Mouse (Mus musculus): Measurements from ENCODE around the gene Mrpl55. TPM values are rescaled to one million over a fixed set of nuclear protein-coding genes. Genes with fewer than 3 reads are reported as not detected.

Gene Mrpl55
- polyA plus RNA-seq, 2 experiments: 38.8 to 85.2 TPM

DNA sequence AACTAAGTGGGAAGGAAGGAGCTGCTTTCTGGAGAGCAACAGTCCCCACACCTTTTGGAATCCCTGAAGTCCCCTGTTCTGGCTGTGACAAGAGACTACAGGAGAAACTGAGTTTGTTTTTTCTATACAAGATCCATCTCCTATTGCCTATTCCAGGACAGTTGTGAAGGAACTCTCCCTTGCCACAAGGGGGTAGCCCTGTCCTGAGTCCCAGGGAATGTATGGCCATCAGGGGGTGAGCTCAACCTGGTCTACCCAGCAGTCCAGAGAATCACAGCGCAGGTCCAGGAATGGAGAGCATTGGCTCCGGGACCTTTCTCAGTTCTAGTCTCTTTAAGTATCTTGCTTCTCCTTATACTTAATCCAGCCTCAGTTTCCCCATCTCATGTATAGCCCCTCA is 30.5 kb downstream of the Mrpl55 start:
- Histone ChIP-seq H3K36me3 (ENCODE audit: control insufficient read depth, insufficient read depth, low read length) (no peaks in the 10 kb centered on the region), H3K27me3 (ENCODE audit: control insufficient read depth, insufficient read depth, low read length) (no peaks in the 10 kb centered on the region), H3K9me3 (ENCODE audit: control insufficient read depth, low read length) (no peaks in the 10 kb centered on the region), H3K4me3 (replicated peaks; ENCODE audit: low read length) (no peak overlapping the region), H3K4me1 (ENCODE audit: control insufficient read depth, insufficient read depth, low read length) (peaks cover 3% of the 10 kb centered on the region; the same call in 1 of the 2 replicates), H3K27ac (replicated peaks; ENCODE audit: low read depth, low read length) (no peak overlapping the region), H3K9ac (ENCODE audit: low read depth, low read length, severe bottlenecking) (no peak overlapping the region), H3K4me2 (replicated peaks; ENCODE audit: low read depth, low read length, severe bottlenecking) (no peak overlapping the region)
- ATAC-seq (ENCODE audit: low FRiP score, low read depth): no peak
- DNase-seq (ENCODE audit: low spot score): no peak
- no peak for TF ChIP-seq POLR2A (IDR thresholded peaks at IDR 0.05; ENCODE audit: borderline replicate concordance, extremely low read depth, insufficient read depth, insufficient read length)
- 80% methylated on average over 2 of the region's 2 CpGs for WGBS

DNA sequence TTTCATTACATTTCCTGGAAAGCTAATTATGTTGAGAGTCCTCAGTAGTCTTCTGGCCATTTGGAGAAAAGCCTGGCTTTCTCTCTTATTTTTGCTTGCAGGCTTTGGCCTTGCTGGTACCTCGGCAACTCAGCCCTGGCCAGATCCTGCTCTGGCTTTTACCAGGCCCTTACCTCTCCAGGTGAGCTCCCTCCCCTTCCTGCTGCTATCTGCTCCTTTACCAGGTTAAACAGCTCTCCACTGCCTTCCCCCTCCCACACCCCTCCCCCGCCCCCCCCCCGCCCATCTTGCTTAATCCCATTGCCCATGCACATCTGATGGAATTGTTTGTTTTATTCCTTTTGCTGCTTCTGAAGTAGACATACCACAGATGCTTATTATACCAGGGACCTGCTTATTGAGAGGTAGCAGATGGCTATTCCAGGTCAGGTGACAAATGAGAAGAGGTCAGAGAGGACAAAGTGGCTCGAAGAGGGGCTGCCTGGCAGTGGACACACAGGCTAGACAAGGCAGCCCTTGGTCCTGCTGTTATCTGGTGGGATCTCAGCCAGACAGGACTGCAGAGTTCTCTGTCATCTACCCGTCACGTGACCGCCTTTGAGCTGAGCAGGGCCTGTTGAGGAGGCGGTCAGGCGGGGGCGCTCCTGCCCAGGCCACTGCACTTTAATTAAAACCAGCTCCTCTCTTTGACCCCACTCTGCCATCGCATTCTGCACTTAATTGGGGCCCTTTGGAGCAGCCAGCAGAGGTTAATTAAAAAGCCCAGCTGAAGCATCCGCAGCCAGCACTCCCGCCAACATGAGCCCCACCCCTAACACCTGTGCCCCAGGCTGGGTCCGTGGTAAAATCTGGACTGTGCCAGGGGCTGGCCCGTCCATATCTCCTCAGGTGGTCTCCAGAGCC is 36.5 kb downstream of the Mrpl55 start:
- no peak for TF ChIP-seq POLR2A (IDR thresholded peaks at IDR 0.05; ENCODE audit: borderline replicate concordance, extremely low read depth, insufficient read depth, insufficient read length)
- H3K4me3 ChIP-seq (replicated peaks; ENCODE audit: low read length): no peak overlapping the region
- no peaks in the 10 kb centered on the region for H3K36me3 ChIP-seq (ENCODE audit: control insufficient read depth, insufficient read depth, low read length)
- H3K27me3 ChIP-seq (ENCODE audit: control insufficient read depth, insufficient read depth, low read length): no peaks in the 10 kb centered on the region
- no peak for ATAC-seq (ENCODE audit: low FRiP score, low read depth)
- H3K4me1 ChIP-seq (ENCODE audit: control insufficient read depth, insufficient read depth, low read length): peaks cover 6% of the 10 kb centered on the region
- no peak overlapping the region for H3K27ac ChIP-seq (replicated peaks; ENCODE audit: low read depth, low read length)
- H3K9me3 ChIP-seq (ENCODE audit: control insufficient read depth, low read length): no peaks in the 10 kb centered on the region
- 4% methylated on average over 14 of the region's 15 CpGs for WGBS
- DNase-seq (ENCODE audit: low spot score): peak; percentile 32
- H3K4me2 ChIP-seq (replicated peaks; ENCODE audit: low read depth, low read length, severe bottlenecking): no peak overlapping the region
- no peak overlapping the region for H3K9ac ChIP-seq (ENCODE audit: low read depth, low read length, severe bottlenecking)

DNA sequence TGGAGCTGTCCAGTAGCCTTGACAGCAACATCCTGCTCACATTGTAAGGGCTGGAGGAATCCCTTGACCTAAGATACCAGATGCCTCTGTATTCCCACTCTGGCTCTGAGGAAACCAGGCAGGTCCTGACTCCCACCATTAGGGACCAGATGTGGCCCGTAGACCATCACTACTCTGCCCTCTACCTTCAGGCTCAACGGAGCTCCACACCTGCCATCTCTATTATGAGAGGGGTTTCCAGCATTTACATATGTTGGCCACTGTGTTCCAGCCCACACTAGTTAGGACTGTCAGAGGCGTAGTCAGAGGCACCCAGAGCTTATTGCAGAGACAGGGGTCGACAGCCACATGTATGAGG is 37.1 kb downstream of the Mrpl55 start:
- no peak for TF ChIP-seq POLR2A (IDR thresholded peaks at IDR 0.05; ENCODE audit: borderline replicate concordance, extremely low read depth, insufficient read depth, insufficient read length)
- Histone ChIP-seq H3K9ac (ENCODE audit: low read depth, low read length, severe bottlenecking) (no peak overlapping the region), H3K36me3 (ENCODE audit: control insufficient read depth, insufficient read depth, low read length) (no peaks in the 10 kb centered on the region), H3K27me3 (ENCODE audit: control insufficient read depth, insufficient read depth, low read length) (no peaks in the 10 kb centered on the region), H3K4me2 (replicated peaks; ENCODE audit: low read depth, low read length, severe bottlenecking) (no peak overlapping the region), H3K9me3 (ENCODE audit: control insufficient read depth, low read length) (no peaks in the 10 kb centered on the region), H3K27ac (replicated peaks; ENCODE audit: low read depth, low read length) (no peak overlapping the region), H3K4me3 (replicated peaks; ENCODE audit: low read length) (no peak overlapping the region), H3K4me1 (ENCODE audit: control insufficient read depth, insufficient read depth, low read length) (peaks cover 6% of the 10 kb centered on the region)
- WGBS: 21% methylated on average over 4 of the region's 4 CpGs
- DNase-seq (ENCODE audit: low spot score): no peak
- ATAC-seq (ENCODE audit: low FRiP score, low read depth): no peak

DNA sequence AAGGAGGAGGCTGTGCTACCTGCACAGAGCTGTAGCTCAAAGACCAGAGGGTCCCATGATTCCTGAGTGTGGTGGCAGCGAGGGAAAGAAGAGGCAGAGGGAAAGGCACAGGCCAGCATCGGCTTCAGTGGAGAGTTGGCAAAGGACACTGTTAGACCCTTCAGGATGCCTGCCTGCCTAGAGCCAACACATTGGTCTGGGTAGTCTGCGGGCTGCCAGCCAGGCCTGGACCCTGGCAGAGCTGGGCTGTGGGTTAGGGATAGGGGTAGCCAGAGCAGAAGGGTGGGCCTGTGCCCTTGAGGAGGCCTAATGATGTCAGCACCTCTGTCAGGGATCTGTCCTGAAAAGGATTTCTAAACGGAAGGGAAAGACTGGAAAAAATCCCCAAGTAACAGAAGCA is 37.5 kb downstream of the Mrpl55 start:
- H3K4me3 ChIP-seq (replicated peaks; ENCODE audit: low read length): no peak overlapping the region
- ATAC-seq (ENCODE audit: low FRiP score, low read depth) (no peak), DNase-seq (ENCODE audit: low spot score) (no peak)
- no peak overlapping the region for H3K4me2 ChIP-seq (replicated peaks; ENCODE audit: low read depth, low read length, severe bottlenecking)
- no peak overlapping the region for H3K9ac ChIP-seq (ENCODE audit: low read depth, low read length, severe bottlenecking)
- H3K9me3 ChIP-seq (ENCODE audit: control insufficient read depth, low read length): no peaks in the 10 kb centered on the region
- H3K4me1 ChIP-seq (ENCODE audit: control insufficient read depth, insufficient read depth, low read length): peaks cover 6% of the 10 kb centered on the region
- TF ChIP-seq POLR2A (IDR thresholded peaks at IDR 0.05; ENCODE audit: borderline replicate concordance, extremely low read depth, insufficient read depth, insufficient read length): no peak
- WGBS: 65% methylated on average over 4 of the region's 4 CpGs
- H3K27me3 ChIP-seq (ENCODE audit: control insufficient read depth, insufficient read depth, low read length): no peaks in the 10 kb centered on the region
- H3K36me3 ChIP-seq (ENCODE audit: control insufficient read depth, insufficient read depth, low read length): no peaks in the 10 kb centered on the region
- H3K27ac ChIP-seq (replicated peaks; ENCODE audit: low read depth, low read length): no peak overlapping the region

DNA sequence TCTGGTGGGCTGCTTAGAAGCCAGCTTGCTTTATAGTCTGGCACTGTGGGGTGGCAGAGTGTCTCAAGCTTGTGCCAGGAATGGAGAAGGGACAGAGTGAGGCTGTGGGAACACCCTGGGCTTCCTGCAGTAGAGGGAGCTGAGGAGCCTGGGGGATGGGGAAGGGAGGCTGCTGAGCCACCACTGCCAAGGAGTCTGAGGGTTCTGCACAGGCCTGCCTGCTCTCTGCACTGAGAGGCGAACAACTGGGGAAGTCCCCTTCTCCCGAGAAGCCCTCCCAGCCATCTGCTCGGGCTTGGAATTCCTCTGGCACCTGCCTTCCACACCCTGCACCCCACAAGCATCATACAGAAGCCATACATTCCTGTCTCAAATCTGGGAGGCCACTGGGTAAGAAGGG is 39.6 kb downstream of the Mrpl55 start:
- Histone ChIP-seq H3K27ac (replicated peaks; ENCODE audit: low read depth, low read length) (no peak overlapping the region), H3K9me3 (ENCODE audit: control insufficient read depth, low read length) (no peaks in the 10 kb centered on the region), H3K36me3 (ENCODE audit: control insufficient read depth, insufficient read depth, low read length) (no peaks in the 10 kb centered on the region), H3K9ac (ENCODE audit: low read depth, low read length, severe bottlenecking) (no peak overlapping the region), H3K4me1 (ENCODE audit: control insufficient read depth, insufficient read depth, low read length) (peaks cover 6% of the 10 kb centered on the region), H3K4me2 (replicated peaks; ENCODE audit: low read depth, low read length, severe bottlenecking) (no peak overlapping the region), H3K27me3 (ENCODE audit: control insufficient read depth, insufficient read depth, low read length) (no peaks in the 10 kb centered on the region), H3K4me3 (replicated peaks; ENCODE audit: low read length) (no peak overlapping the region)
- 7% methylated on average over 2 of the region's 3 CpGs for WGBS
- no peak for ATAC-seq (ENCODE audit: low FRiP score, low read depth)
- no peak for DNase-seq (ENCODE audit: low spot score)
- TF ChIP-seq POLR2A (IDR thresholded peaks at IDR 0.05; ENCODE audit: borderline replicate concordance, extremely low read depth, insufficient read depth, insufficient read length): no peak

Measured in limb, embryonic 14.5 days (tissue).